Comparison of ENCODE assay signal across 19 mouse cellular contexts in the genomic region with DNA sequence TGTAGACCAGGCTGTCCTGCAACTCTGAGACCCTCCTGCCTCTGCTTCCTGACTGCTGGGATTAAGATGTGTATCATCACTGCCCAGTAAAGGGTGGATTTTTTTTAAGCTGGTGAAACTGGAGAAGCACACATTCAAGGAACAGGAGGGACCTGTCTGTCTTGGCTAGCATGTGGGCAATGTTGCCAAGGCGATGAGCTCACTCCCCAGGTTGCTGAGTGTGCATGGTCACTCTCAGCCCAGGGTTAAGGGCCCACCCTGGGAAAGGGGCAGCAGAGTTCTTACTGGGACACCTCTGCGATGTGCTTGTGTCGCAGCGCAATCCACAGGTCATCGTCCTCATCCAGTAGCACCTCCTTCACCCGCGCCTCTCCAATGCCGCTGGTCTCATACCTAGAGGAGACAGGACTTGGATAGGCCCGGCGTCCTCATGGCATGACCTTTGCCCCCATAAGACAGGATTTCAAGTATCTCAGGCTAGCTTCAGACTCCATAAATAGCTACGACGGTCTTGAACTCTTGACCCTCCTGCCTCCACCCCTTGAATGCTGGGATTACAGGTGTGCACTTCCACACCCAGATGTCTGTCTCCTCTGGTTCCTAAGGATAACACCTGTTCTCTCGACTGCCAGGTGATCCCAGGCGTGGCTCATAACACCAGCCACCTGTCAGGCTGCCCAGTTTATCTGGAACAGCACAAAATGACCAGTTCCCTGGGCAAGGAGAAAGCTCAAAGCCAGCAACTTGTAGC. TPM values are rescaled to one million over a fixed set of nuclear protein-coding genes. Genes with fewer than 3 reads are reported as not detected.
DNase-seq lines count a peak whose midpoint lies in the region; ATAC-seq lines count a peak whose summit lies in the region.
"Had no signal": no experiment of that assay in that cellular context is flagged by ENCODE, and none has a peak within 500 bp of the region (broad histone marks: within the 10 kb centered on the region; RNA-seq: fewer than 3 reads in every experiment).

No protein-coding gene starts in this region.

- H3K4me3 ChIP-seq in kidney, embryonic 14.5 days (ENCODE audit: low read length), result no peak overlapping the region
- no peak overlapping the region for H3K4me3 ChIP-seq in midbrain, embryonic 11.5 days (ENCODE audit: low read depth, low read length)
- no peak overlapping the region for H3K4me3 ChIP-seq in midbrain, embryonic 13.5 days (replicated peaks)
- H3K4me3 ChIP-seq in intestine, embryonic 16.5 days (ENCODE audit: low read length), result no peak overlapping the region
- no peak overlapping the region for H3K4me3 ChIP-seq in embryonic facial prominence, embryonic 10.5 days
- H3K4me3 ChIP-seq: embryonic facial prominence, embryonic 13.5 days; forebrain, embryonic 12.5 days; heart, adult 2 months; hindbrain, embryonic 15.5 days had no signal

- H3K9ac ChIP-seq in kidney, embryonic 14.5 days (ENCODE audit: low read depth, low read length), result no peak overlapping the region
- H3K9ac ChIP-seq in midbrain, embryonic 11.5 days (ENCODE audit: low read length), result no peak overlapping the region
- H3K9ac ChIP-seq in midbrain, embryonic 13.5 days (replicated peaks), result no peak overlapping the region
- no peak overlapping the region for H3K9ac ChIP-seq in intestine, embryonic 16.5 days (ENCODE audit: low read depth, low read length)
- H3K9ac ChIP-seq: embryonic facial prominence, embryonic 13.5 days; forebrain, embryonic 12.5 days; hindbrain, embryonic 15.5 days had no signal

- no peaks in the 10 kb centered on the region for H3K4me1 ChIP-seq in kidney, embryonic 14.5 days (ENCODE audit: control insufficient read depth, insufficient read depth, low read length)
- H3K4me1 ChIP-seq in midbrain, embryonic 11.5 days (ENCODE audit: control insufficient read depth, insufficient read depth, low read length), result no peaks in the 10 kb centered on the region
- H3K4me1 ChIP-seq in midbrain, embryonic 13.5 days (replicated peaks), result no peaks in the 10 kb centered on the region
- H3K4me1 ChIP-seq in intestine, embryonic 16.5 days (ENCODE audit: control insufficient read depth, insufficient read depth, low read length), result 0 out of 2 replicates have a peak, but pooled peaks cover 5% of the 10 kb centered on the region
- peaks cover 19% of the 10 kb centered on the region; the same call in 1 of the 2 replicates for H3K4me1 ChIP-seq in embryonic facial prominence, embryonic 10.5 days
- H3K4me1 ChIP-seq: forebrain, embryonic 12.5 days; hindbrain, embryonic 15.5 days had no signal

- no peak overlapping the region for H3K27ac ChIP-seq in kidney, embryonic 14.5 days (ENCODE audit: low read depth, low read length)
- no peak overlapping the region for H3K27ac ChIP-seq in midbrain, embryonic 11.5 days (ENCODE audit: low read depth, low read length)
- no peak overlapping the region for H3K27ac ChIP-seq in midbrain, embryonic 13.5 days
- H3K27ac ChIP-seq in intestine, embryonic 16.5 days (ENCODE audit: low read length), result no peak overlapping the region
- H3K27ac ChIP-seq in embryonic facial prominence, embryonic 10.5 days (replicated peaks), result no peak overlapping the region
- H3K27ac ChIP-seq: embryonic facial prominence, embryonic 13.5 days; forebrain, embryonic 12.5 days; heart, adult 2 months; hindbrain, embryonic 15.5 days had no signal

- H3K27me3 ChIP-seq in kidney, embryonic 14.5 days (ENCODE audit: control insufficient read depth, insufficient read depth, low read length), result no peaks in the 10 kb centered on the region
- H3K27me3 ChIP-seq in midbrain, embryonic 11.5 days (ENCODE audit: control insufficient read depth, insufficient read depth, low read length), result no peaks in the 10 kb centered on the region
- no peaks in the 10 kb centered on the region for H3K27me3 ChIP-seq in midbrain, embryonic 13.5 days
- no peaks in the 10 kb centered on the region for H3K27me3 ChIP-seq in intestine, embryonic 16.5 days (replicated peaks; ENCODE audit: control insufficient read depth, insufficient read depth, low read length)
- no peaks in the 10 kb centered on the region for H3K27me3 ChIP-seq in embryonic facial prominence, embryonic 10.5 days (replicated peaks; ENCODE audit: low read depth, poor library complexity, severe bottlenecking)
- H3K27me3 ChIP-seq: CH12.LX; embryonic facial prominence, embryonic 13.5 days; forebrain, embryonic 12.5 days; hindbrain, embryonic 15.5 days; Patski had no signal

- 89% methylated on average over 14 of the region's 14 CpGs for whole genome bisulfite sequencing in kidney, embryonic 14.5 days
- 94% methylated on average over 14 of the region's 14 CpGs for WGBS in midbrain, embryonic 11.5 days
- WGBS in midbrain, embryonic 13.5 days, result 94% methylated on average over 14 of the region's 14 CpGs
- WGBS in intestine, embryonic 16.5 days, result 77% methylated on average over 14 of the region's 14 CpGs
- 93% methylated on average over 14 of the region's 14 CpGs for WGBS in embryonic facial prominence, embryonic 10.5 days

- H3K36me3 ChIP-seq in kidney, embryonic 14.5 days (ENCODE audit: control insufficient read depth, insufficient read depth, low read length), result peaks cover 14% of the 10 kb centered on the region; the same call in 1 of the 2 replicates
- H3K36me3 ChIP-seq in midbrain, embryonic 11.5 days (ENCODE audit: control insufficient read depth, insufficient read depth, low read length), result no peaks in the 10 kb centered on the region
- H3K36me3 ChIP-seq in midbrain, embryonic 13.5 days, result peaks cover 92% of the 10 kb centered on the region
- H3K36me3 ChIP-seq in intestine, embryonic 16.5 days (ENCODE audit: control insufficient read depth, insufficient read depth, low read length), result 0 out of 2 replicates have a peak, but pooled peaks cover 5% of the 10 kb centered on the region
- H3K36me3 ChIP-seq in embryonic facial prominence, embryonic 10.5 days (replicated peaks), result peaks cover 63% of the 10 kb centered on the region

- ATAC-seq in kidney, embryonic 14.5 days (ENCODE audit: low FRiP score, low TSS enrichment), result 0 out of 2 replicates have a peak, but pooled peaks have one; percentile 12
- no peak for ATAC-seq in midbrain, embryonic 11.5 days (ENCODE audit: low FRiP score)
- ATAC-seq in midbrain, embryonic 13.5 days, result no peak
- ATAC-seq in intestine, embryonic 16.5 days, result peak; percentile 90
- ATAC-seq: forebrain, embryonic 16.5 days; Patski had no signal

- no peak for DNase-seq in kidney, adult 8-10 months
- DNase-seq in midbrain, embryonic 11.5 days (ENCODE audit: low spot score, missing footprints), result peak; percentile 41
- no peak for DNase-seq in neural tube, embryonic 10.5 days (ENCODE audit: extremely low spot score, low spot score)
- no peak for DNase-seq in embryonic facial prominence, embryonic 10.5 days (ENCODE audit: low spot score)
- DNase-seq: adrenal gland, adult 2 months; adrenal gland, postnatal 36 days; cerebellum, adult 8-10 months; gastrocnemius, postnatal 14 days; heart, adult 2 months had no signal

- no peak overlapping the region for H3K4me2 ChIP-seq in kidney, embryonic 14.5 days (replicated peaks; ENCODE audit: low read depth, low read length)
- no peak overlapping the region for H3K4me2 ChIP-seq in midbrain, embryonic 11.5 days
- H3K4me2 ChIP-seq in midbrain, embryonic 13.5 days (replicated peaks), result no peak overlapping the region
- no peak overlapping the region for H3K4me2 ChIP-seq in intestine, embryonic 16.5 days (ENCODE audit: low read depth, low read length)
- H3K4me2 ChIP-seq: embryonic facial prominence, embryonic 13.5 days; forebrain, embryonic 12.5 days; heart, embryonic 11.5 days; hindbrain, embryonic 15.5 days had no signal

- H3K9me3 ChIP-seq in kidney, embryonic 14.5 days (ENCODE audit: control insufficient read depth, low read length), result no peaks in the 10 kb centered on the region
- H3K9me3 ChIP-seq in midbrain, embryonic 11.5 days (ENCODE audit: control insufficient read depth, low read length), result no peaks in the 10 kb centered on the region
- H3K9me3 ChIP-seq in midbrain, embryonic 13.5 days, result no peaks in the 10 kb centered on the region
- H3K9me3 ChIP-seq in intestine, embryonic 16.5 days (ENCODE audit: control insufficient read depth, low read length), result 0 out of 2 replicates have a peak, but pooled peaks cover 4% of the 10 kb centered on the region
- H3K9me3 ChIP-seq in embryonic facial prominence, embryonic 10.5 days, result no peaks in the 10 kb centered on the region
- H3K9me3 ChIP-seq: embryonic facial prominence, embryonic 13.5 days; forebrain, embryonic 12.5 days; hindbrain, embryonic 15.5 days had no signal

RNA-seq across cellular contexts. Expression of gene Cfap157, which starts 24.8 kb away (rescaled TPM):
- polyA plus RNA-seq in kidney, embryonic 14.5 days (2014; fragmentation: Nextera tagmentation; extraction: Ambion mirVana), result 0.11 and 0.39 TPM in 2 replicates
- 0.08 and 0.28 TPM in 2 replicates for polyA plus RNA-seq in midbrain, embryonic 11.5 days (2014; fragmentation: Nextera tagmentation; extraction: Ambion mirVana)
- 0.46 and 2.0 TPM in 2 replicates for polyA plus RNA-seq in midbrain, embryonic 13.5 days (2015; fragmentation: Nextera tagmentation; extraction: Ambion mirVana)
- 0.58 and 1.2 TPM in 2 replicates for polyA plus RNA-seq in intestine, embryonic 16.5 days (2015; fragmentation: Nextera tagmentation; extraction: Ambion mirVana)
- 0.54 and 0.60 TPM in 2 replicates for polyA plus RNA-seq in embryonic facial prominence, embryonic 10.5 days (2016; fragmentation: Nextera tagmentation; extraction: Ambion mirVana)
- polyA plus RNA-seq: adrenal gland, adult 2 months had no signal

RNA-seq across cellular contexts. Expression of gene Ptrh1, which starts 33.4 kb away (rescaled TPM):
- polyA plus RNA-seq in kidney, embryonic 14.5 days (2014; fragmentation: Nextera tagmentation; extraction: Ambion mirVana), result 3.3 and 5.8 TPM in 2 replicates
- 3.2 and 3.9 TPM in 2 replicates for polyA plus RNA-seq in midbrain, embryonic 11.5 days (2014; fragmentation: Nextera tagmentation; extraction: Ambion mirVana)
- 4.1 and 4.2 TPM in 2 replicates for polyA plus RNA-seq in midbrain, embryonic 13.5 days (2015; fragmentation: Nextera tagmentation; extraction: Ambion mirVana)
- 5.4 and 6.3 TPM in 2 replicates for polyA plus RNA-seq in intestine, embryonic 16.5 days (2015; fragmentation: Nextera tagmentation; extraction: Ambion mirVana)
- 5.3 and 6.4 TPM in 2 replicates for polyA plus RNA-seq in embryonic facial prominence, embryonic 10.5 days (2016; fragmentation: Nextera tagmentation; extraction: Ambion mirVana)

RNA-seq across cellular contexts. Expression of gene Ttc16, which starts 33.6 kb away (rescaled TPM):
- polyA plus RNA-seq in kidney, embryonic 14.5 days (2014; fragmentation: Nextera tagmentation; extraction: Ambion mirVana), result 0.30 TPM in 1 of 2 replicates, not detected in the other
- 0.26 and 0.30 TPM in 2 replicates for polyA plus RNA-seq in midbrain, embryonic 11.5 days (2014; fragmentation: Nextera tagmentation; extraction: Ambion mirVana)
- 0.35 and 0.52 TPM in 2 replicates for polyA plus RNA-seq in midbrain, embryonic 13.5 days (2015; fragmentation: Nextera tagmentation; extraction: Ambion mirVana)
- 0.32 and 0.34 TPM in 2 replicates for polyA plus RNA-seq in intestine, embryonic 16.5 days (2015; fragmentation: Nextera tagmentation; extraction: Ambion mirVana)
- 0.31 and 0.34 TPM in 2 replicates for polyA plus RNA-seq in embryonic facial prominence, embryonic 10.5 days (2016; fragmentation: Nextera tagmentation; extraction: Ambion mirVana)

RNA-seq across cellular contexts. Expression of gene Stxbp1, which starts 38.1 kb away (rescaled TPM):
- 11.2 and 16.2 TPM in 2 replicates for polyA plus RNA-seq in kidney, embryonic 14.5 days (2014; fragmentation: Nextera tagmentation; extraction: Ambion mirVana)
- polyA plus RNA-seq in midbrain, embryonic 11.5 days (2014; fragmentation: Nextera tagmentation; extraction: Ambion mirVana), result 51.4 and 53.8 TPM in 2 replicates
- 165 and 168 TPM in 2 replicates for polyA plus RNA-seq in midbrain, embryonic 13.5 days (2015; fragmentation: Nextera tagmentation; extraction: Ambion mirVana)
- 18.1 TPM in 2 replicates for polyA plus RNA-seq in intestine, embryonic 16.5 days (2015; fragmentation: Nextera tagmentation; extraction: Ambion mirVana)
- 24.4 and 25.1 TPM in 2 replicates for polyA plus RNA-seq in embryonic facial prominence, embryonic 10.5 days (2016; fragmentation: Nextera tagmentation; extraction: Ambion mirVana)

RNA-seq across cellular contexts. Expression of gene Tor2a, which starts 52.0 kb away (rescaled TPM):
- 75.6 and 76.8 TPM in 2 replicates for polyA plus RNA-seq in kidney, embryonic 14.5 days (2014; fragmentation: Nextera tagmentation; extraction: Ambion mirVana)
- 47.7 and 51.4 TPM in 2 replicates for polyA plus RNA-seq in midbrain, embryonic 11.5 days (2014; fragmentation: Nextera tagmentation; extraction: Ambion mirVana)
- polyA plus RNA-seq in midbrain, embryonic 13.5 days (2015; fragmentation: Nextera tagmentation; extraction: Ambion mirVana), result 48.0 and 52.6 TPM in 2 replicates
- polyA plus RNA-seq in intestine, embryonic 16.5 days (2015; fragmentation: Nextera tagmentation; extraction: Ambion mirVana), result 73.1 and 74.0 TPM in 2 replicates
- polyA plus RNA-seq in embryonic facial prominence, embryonic 10.5 days (2016; fragmentation: Nextera tagmentation; extraction: Ambion mirVana), result 48.9 and 53.5 TPM in 2 replicates

Comparison
In these comparisons a context has a peak if more than half of its experiments do, and no peak if none do; other contexts are left out.
1. ATAC-seq: peak in kidney, embryonic 14.5 days (single experiment) and intestine, embryonic 16.5 days (single experiment); none in midbrain, embryonic 11.5 days (single experiment) and midbrain, embryonic 13.5 days (single experiment).